7 mouse cellular contexts compared by ENCODE assay signal in genomic region chr6:51129591-51129990, GRCm38 (mm10).
DNase-seq lines count a peak whose midpoint lies in the region; ATAC-seq lines count a peak whose summit lies in the region.

No protein-coding gene starts in this region.

- no peaks in the 10 kb centered on the region for H3K79me2 ChIP-seq in macrophage (ENCODE audit: inconsistent target)

- H3K9ac ChIP-seq in heart, embryonic 12.5 days, result no peak overlapping the region

- H3K4me1 ChIP-seq in heart, embryonic 12.5 days (replicated peaks), result no peaks in the 10 kb centered on the region
- H3K4me1 ChIP-seq in forebrain, embryonic 10.5 days, result no peaks in the 10 kb centered on the region

- DNase-seq in c-Kit-positive CD71-negative TER-119-negative erythroid progenitor cells, embryonic 14.5 days (ENCODE audit: low read depth), result peak; percentile 37
- DNase-seq in kidney, postnatal 36 days, result peak; percentile 53 to 59
- DNase-seq in right cerebral cortex, postnatal 10 days (ENCODE audit: low spot score in 2 of 2), result no peak
- no peak for DNase-seq in forebrain, embryonic 10.5 days (ENCODE audit: extremely low spot score, low spot score)
- no peak for DNase-seq in right cerebral cortex, postnatal 36 days (ENCODE audit: low spot score in 2 of 2)

- H3K9me3 ChIP-seq in heart, embryonic 12.5 days (replicated peaks), result no peaks in the 10 kb centered on the region
- H3K9me3 ChIP-seq in forebrain, embryonic 10.5 days, result no peaks in the 10 kb centered on the region

- no peak overlapping the region for H3K27ac ChIP-seq in heart, embryonic 12.5 days (ENCODE audit: poor library complexity, severe bottlenecking)
- H3K27ac ChIP-seq in macrophage, result peak overlapping the region; percentile 46
- no peak overlapping the region for H3K27ac ChIP-seq in forebrain, embryonic 10.5 days

- H3K36me3 ChIP-seq in heart, embryonic 12.5 days, result no peaks in the 10 kb centered on the region
- no peaks in the 10 kb centered on the region for H3K36me3 ChIP-seq in macrophage (ENCODE audit: inconsistent target)
- no peaks in the 10 kb centered on the region for H3K36me3 ChIP-seq in forebrain, embryonic 10.5 days (replicated peaks)

- no peak for ATAC-seq in heart, embryonic 12.5 days (ENCODE audit: insufficient number of reproducible peaks, low FRiP score)

- H3K4me2 ChIP-seq in heart, embryonic 12.5 days, result 0 out of 2 replicates have a peak overlapping the region, but pooled peaks have one; percentile 13

- 71% methylated on average over 14 of the region's 14 CpGs for WGBS in heart, embryonic 12.5 days
- WGBS in macrophage (ENCODE audit: missing documents), result 7% methylated on average over 14 of the region's 14 CpGs
- WGBS in forebrain, embryonic 10.5 days, result 94% methylated on average over 14 of the region's 14 CpGs

- no peaks in the 10 kb centered on the region for H3K27me3 ChIP-seq in heart, embryonic 12.5 days (replicated peaks)
- H3K27me3 ChIP-seq in forebrain, embryonic 10.5 days (ENCODE audit: poor library complexity, severe bottlenecking), result no peaks in the 10 kb centered on the region

- H3K4me3 ChIP-seq in heart, embryonic 12.5 days, result no peak overlapping the region
- peak overlapping the region; percentile 45 for H3K4me3 ChIP-seq in macrophage (ENCODE audit: inconsistent target)
- no peak overlapping the region for H3K4me3 ChIP-seq in forebrain, embryonic 10.5 days

Comparison
In these comparisons a context has a peak if more than half of its experiments do, and no peak if none do; other contexts are left out.
1. DNase-seq: peak in c-Kit-positive CD71-negative TER-119-negative erythroid progenitor cells, embryonic 14.5 days (single experiment) and kidney, postnatal 36 days (2 of 2); none in right cerebral cortex, postnatal 10 days (0 of 2), forebrain, embryonic 10.5 days (single experiment) and right cerebral cortex, postnatal 36 days (0 of 2).